Mouse (Mus musculus) T-helper 2 cell (primary cell): ENCODE results near the gene Ankrd55.

Experiments used
- in situ Hi-C: fragments of 300-600 bp; cut with MboI, MseI; formaldehyde crosslinking; loops from one replicate; pipeline ENCODE4 v1.15.1; 2025; ENCODE audit warnings: high pct_unique_total_duplicates

Ankrd55 gene

GRCm38 (mm10) chr13:112410461-112410860 is 122.2 kb downstream of the Ankrd55 start:
- in situ Hi-C loops = no loop called here

- in situ Hi-C loops = no loop called here
Measured at GRCm38 (mm10) chr13:112411216-112411822, 123.1 kb downstream of the Ankrd55 start.

GRCm38 (mm10) chr13:112412251-112412650 is 124.0 kb downstream of the Ankrd55 start:
- in situ Hi-C loops = no loop called here

GRCm38 (mm10) chr13:112412824-112413223 is 124.6 kb downstream of the Ankrd55 start:
- in situ Hi-C loops = no loop called here

- in situ Hi-C loops = no loop called here
Measured at GRCm38 (mm10) chr13:112413611-112414010, 125.4 kb downstream of the Ankrd55 start.

GRCm38 (mm10) chr13:112415896-112416295 is 127.6 kb downstream of the Ankrd55 start:
- in situ Hi-C loops = no loop called here

- in situ Hi-C loops = no loop called here
Measured at GRCm38 (mm10) chr13:112416410-112417162, 128.3 kb downstream of the Ankrd55 start.

- in situ Hi-C loops = no loop called here
Measured at GRCm38 (mm10) chr13:112417163-112417523, 128.9 kb downstream of the Ankrd55 start.

- in situ Hi-C loops = no loop called here
Measured at GRCm38 (mm10) chr13:112417861-112418423, 129.7 kb downstream of the Ankrd55 start.

GRCm38 (mm10) chr13:112418595-112418994 is 130.3 kb downstream of the Ankrd55 start:
- in situ Hi-C loops = no loop called here

GRCm38 (mm10) chr13:112424212-112424611 is 136.0 kb downstream of the Ankrd55 start:
- in situ Hi-C loops = loop anchor here (10.0 kb wide), 2 partner anchors 59 to 739 kb away; partner anchors contain the start of gene Mier3

GRCm38 (mm10) chr13:112424635-112425034 is 136.4 kb downstream of the Ankrd55 start:
- in situ Hi-C loops = loop anchor here (5.0 to 25.0 kb wide), 4 partner anchors 38 to 1462 kb away; partner anchors contain the start of genes Il6st and Mier3

GRCm38 (mm10) chr13:112425181-112425654 is 137.0 kb downstream of the Ankrd55 start:
- in situ Hi-C loops = loop anchor here (5.0 to 25.0 kb wide), 4 partner anchors 37 to 1463 kb away; partner anchors contain the start of genes Il6st and Mier3

GRCm38 (mm10) chr13:112426265-112427135 is 138.2 kb downstream of the Ankrd55 start:
- in situ Hi-C loops = loop anchor here (5.0 to 25.0 kb wide), 4 partner anchors 36 to 1464 kb away; partner anchors contain the start of genes Il6st and Mier3

- in situ Hi-C loops = loop anchor here (5.0 to 25.0 kb wide), 4 partner anchors 35 to 1465 kb away; partner anchors contain the start of genes Il6st and Mier3
Measured at GRCm38 (mm10) chr13:112427136-112427470, 138.9 kb downstream of the Ankrd55 start.

GRCm38 (mm10) chr13:112427521-112427920 is 139.3 kb downstream of the Ankrd55 start:
- in situ Hi-C loops = loop anchor here (5.0 to 25.0 kb wide), 4 partner anchors 35 to 1465 kb away; partner anchors contain the start of genes Il6st and Mier3

- in situ Hi-C loops = loop anchor here (10.0 to 25.0 kb wide), 2 partner anchors 118 to 1471 kb away; no protein-coding TSS in a partner anchor
Measured at GRCm38 (mm10) chr13:112433271-112433670, 145.0 kb downstream of the Ankrd55 start.
